Mouse (Mus musculus) lung, adult 10 weeks (tissue): Measurements from ENCODE around the gene Plxdc1. TPM values are rescaled to one million over a fixed set of nuclear protein-coding genes. Genes with fewer than 3 reads are reported as not detected.

ENCODE experiments used
- polyA plus RNA-seq: library from polyadenylated mRNA; stranded (reverse); fragments of 350-450 nt; fragmentation: Illumina TruSeq; extraction: RNeasy Lipid Tissue Mini Kit (QIAGEN cat#74804); gene quantifications from one replicate; pipeline ENCODE4 v1.2.3, GENCODE M21; 2014; ENCODE audit warnings: low read depth, low replicate concordance; ENCODE audit not compliant: insufficient read depth

The Plxdc1 gene
- polyA plus RNA-seq, result 5.2 TPM

DNA sequence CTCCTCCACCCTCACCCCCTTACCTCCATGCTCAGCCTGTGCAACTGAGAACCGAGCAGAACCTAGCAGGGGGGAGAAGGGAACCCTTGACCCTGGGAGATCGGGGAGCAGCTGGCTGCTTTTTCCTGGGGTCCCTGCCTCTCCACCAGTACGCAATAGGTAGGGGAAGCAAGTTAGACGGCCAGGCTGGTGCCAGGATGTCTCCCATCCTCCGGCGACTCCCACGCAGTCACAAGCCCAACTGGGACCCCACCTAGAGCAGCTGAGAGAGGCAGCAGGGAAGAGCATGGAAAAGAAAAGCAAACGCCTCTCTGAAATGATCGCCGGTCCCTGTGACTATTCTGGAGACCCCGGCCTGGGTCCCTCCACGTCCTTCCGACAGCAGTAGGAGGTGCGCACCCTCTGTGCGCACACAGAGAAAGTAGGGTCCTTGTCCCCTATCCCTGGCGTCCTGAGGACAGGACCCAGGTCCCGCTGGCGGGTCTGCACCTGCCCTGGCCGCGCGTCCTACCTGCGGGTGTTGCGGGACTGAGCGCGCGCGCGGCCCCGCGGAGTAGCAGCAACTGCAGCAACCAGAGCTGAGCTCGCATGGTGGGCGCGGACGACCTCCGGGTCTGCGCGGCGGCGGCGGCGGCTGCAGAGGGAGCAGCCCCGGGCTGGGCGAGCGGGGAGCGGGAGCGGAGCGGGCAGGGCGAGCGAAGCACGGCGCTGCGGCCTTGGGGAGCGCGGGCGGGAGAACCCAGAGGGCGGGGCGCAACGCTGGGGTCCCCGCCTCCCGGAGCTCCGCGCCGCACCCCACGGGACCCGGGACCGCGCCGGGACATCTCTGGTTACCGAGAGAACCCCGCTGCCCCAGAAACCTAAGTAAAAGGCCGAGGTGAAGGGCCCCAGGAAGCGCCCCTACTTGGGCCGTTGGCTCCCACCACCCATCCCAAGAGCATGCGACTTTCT, at the start of gene Plxdc1:
Plxdc1 (minus strand) TSS at position 718 of the 951 bp plus-strand sequence.

DNA sequence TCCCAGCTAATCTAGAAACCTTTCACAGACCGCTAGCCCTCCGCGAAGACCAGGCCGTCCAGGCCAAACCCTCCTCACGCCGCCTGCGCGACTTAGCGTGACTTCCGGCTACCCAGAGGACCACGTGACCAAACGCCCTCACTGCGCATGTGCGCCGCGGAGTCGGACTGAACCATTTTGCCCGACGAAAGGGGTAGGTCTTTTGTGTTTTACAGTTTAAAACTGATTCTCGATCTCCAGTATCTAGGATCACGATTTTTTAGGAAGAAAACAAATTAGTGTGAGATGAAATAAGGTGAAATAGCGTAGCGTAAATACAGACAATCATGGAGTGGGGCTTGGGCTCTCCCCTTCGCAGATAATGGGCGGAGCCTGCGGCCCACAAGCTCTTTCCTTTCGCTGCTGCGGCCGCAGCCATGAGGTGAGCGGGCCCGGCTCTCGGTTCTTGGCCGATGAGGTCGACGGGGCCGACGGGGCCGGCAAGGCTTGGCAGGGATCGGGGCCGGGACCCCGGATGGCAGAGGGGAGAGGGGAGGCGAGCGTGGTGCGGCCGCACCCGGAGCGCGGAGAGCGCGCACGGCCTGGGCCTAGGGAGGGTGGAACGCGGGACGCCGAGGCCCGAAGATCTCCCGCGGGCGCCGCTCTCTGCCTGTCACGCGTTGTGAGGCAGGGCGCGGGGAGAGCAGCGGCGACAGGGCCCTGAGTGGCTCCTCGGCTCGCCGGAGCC, 40.5 kb upstream of the Plxdc1 start, which contains the start of gene Rpl19:
Rpl19 (plus strand) TSS at position 141 of the 727 bp plus-strand sequence.

DNA sequence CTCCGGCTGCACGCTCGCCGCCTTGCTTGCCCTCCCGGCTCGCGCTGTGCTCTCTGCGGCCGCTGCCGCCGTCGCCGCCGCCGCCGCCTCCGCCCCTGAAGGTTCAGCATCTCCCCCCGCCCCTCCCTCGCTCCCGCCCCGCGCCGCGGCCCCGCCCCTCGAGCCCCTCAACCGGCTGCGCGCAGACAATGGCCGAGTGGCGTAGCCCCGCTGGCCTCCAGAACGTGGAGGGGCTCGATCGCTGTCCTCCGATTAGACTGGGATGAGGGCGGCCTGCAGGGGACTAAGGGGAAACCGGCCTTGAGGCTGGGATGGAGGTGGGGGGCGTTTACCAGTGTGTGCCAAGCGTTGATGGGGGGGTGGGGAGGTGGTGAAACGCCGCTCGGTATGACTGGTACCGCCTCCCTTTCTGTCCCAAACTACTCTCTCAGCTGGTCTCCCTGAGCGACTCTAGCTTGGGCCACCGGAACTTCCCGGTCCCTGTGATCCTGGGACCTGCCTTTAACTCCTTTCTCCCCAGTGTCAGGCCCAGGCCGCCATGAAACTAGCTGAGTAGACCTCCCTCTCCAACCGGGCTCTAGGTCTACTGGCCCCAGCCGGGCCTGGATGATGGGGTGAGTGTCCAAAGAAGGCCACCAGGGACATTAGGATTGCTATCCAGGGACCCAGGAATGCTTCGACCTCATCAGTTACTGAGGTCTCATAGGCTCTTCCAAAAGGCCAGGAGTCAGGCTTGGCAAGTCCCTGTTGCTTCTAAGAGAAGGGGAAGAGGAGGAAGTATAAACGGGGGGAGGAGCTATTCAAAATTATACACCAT, 36.5 kb upstream of the Plxdc1 start, which contains the start of gene Cacnb1:
Cacnb1 (minus strand) TSS at position 480 of the 817 bp plus-strand sequence.

DNA sequence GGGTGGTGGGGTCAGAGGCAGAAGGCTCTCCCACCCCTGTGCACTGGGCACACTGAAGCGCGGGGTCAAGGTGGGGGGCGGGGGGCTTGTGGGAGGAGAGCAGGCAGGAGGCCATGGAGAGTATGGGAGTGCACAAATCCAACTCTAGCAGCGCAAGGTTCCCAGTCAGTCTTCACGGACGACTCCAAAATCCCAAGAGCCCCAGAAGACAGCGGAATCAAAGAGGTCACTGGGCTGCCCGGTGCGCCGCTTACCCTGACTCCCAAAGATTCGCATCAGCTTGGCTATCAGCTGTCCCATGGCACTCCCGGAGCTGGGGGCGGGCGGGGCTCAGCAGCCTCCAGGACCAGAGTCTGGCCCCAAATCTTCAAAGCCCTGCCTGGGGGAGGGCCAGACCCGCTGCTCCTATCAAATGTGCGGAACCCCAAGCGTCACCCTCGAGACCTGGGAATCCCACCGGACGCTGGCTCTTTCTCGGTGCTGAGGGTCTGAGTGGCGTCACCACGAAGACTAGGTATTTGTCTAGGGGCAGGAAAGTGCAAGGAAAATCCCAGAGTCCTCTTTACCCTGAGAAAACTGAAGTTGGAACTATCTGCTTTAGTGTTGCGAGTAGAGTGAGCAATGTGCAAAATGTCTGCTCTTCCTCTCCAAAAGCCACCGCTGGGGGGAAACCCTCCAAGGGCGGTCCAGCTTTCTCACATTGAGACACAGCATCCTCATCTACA, 9.5 kb upstream of the Plxdc1 start, which contains the start of gene Arl5c:
Arl5c (minus strand) TSS at position 618 of the 725 bp plus-strand sequence.

DNA sequence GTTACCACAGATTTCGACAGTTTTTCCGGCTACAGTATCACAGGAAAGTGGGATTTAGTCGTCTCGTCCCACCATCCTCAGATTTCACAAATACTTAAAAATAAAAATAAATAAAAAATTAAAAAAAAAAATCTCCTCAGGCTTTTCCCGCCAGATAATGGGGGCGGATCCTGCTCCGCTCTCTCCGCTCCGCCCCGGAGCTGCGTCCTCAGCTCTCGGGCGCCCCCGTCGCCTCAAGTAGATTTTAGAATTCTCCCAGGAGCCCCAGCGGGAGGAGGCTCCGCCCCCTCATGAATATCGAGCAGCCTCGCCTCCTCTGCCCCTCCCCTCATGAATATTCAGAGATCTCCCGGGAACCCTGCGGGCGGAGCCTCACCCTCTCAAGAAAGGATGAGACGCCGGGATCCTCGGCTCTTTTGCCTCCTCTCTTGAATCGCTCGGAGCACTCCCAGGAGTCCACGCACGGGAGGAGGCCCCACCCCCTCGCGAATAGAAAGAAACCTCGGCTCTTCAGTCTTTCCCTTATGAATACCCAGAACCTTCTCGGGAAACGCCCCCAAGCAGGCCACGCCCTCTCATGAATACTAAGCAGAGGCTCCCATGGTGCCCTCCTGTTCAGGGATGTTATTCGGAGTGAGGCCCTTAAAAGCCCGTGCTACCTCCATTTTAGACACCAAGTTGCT, 102.2 kb downstream of the Plxdc1 start, which contains the start of gene Fbxo47:
Fbxo47 (minus strand) TSS at position 237 of the 683 bp plus-strand sequence.

Other genes starting within 250 kb of the Plxdc1 start
- gene Pip4k2b, start 241.7 kb downstream of the Plxdc1 start, polyA plus RNA-seq, result 8.3 TPM
- 7.0 TPM for gene Cwc25, start 219.9 kb downstream of the Plxdc1 start, polyA plus RNA-seq
- not detected for gene 1700001P01Rik, start 210.5 kb downstream of the Plxdc1 start, polyA plus RNA-seq
- gene Rpl23, start 204.0 kb downstream of the Plxdc1 start, polyA plus RNA-seq, result 974 TPM
- gene Lasp1, start 187.4 kb downstream of the Plxdc1 start, polyA plus RNA-seq, result 63.9 TPM
- 2.6 TPM for gene B230217C12Rik, start 145.7 kb downstream of the Plxdc1 start, polyA plus RNA-seq
- gene Fbxo47, start 102.3 kb downstream of the Plxdc1 start, polyA plus RNA-seq, result not detected
- 7.8 TPM for gene Arl5c, start 9.7 kb upstream of the Plxdc1 start, polyA plus RNA-seq
- gene Cacnb1, start 36.6 kb upstream of the Plxdc1 start, polyA plus RNA-seq, result 4.4 TPM
- 2,146 TPM for gene Rpl19, start 40.3 kb upstream of the Plxdc1 start, polyA plus RNA-seq
- gene Stac2, start 67.0 kb upstream of the Plxdc1 start, polyA plus RNA-seq, result 0.93 TPM
- gene Fbxl20, start 164.0 kb upstream of the Plxdc1 start, polyA plus RNA-seq, result 6.6 TPM
- gene Med1, start 206.8 kb upstream of the Plxdc1 start, polyA plus RNA-seq, result 8.9 TPM
- gene Cdk12, start 216.6 kb upstream of the Plxdc1 start, polyA plus RNA-seq, result 5.9 TPM